Mouse (Mus musculus) MEL (cell line): ENCODE measurements around the gene Ppp1r1b. TPM values are rescaled to one million over a fixed set of nuclear protein-coding genes. Genes with fewer than 3 reads are reported as not detected.
A peak's percentile ranks its signal among the peaks of the same experiment; 100 is the strongest.

ENCODE experiments used
- DNase-seq: peaks from one replicate; pipeline ENCODE4 v3.0.0; 2011; ENCODE audit warnings: low read depth, low spot score
- H3K27ac ChIP-seq: 2 replicates; pipeline ENCODE4 v1.5.1; 2012; ENCODE audit warnings: low read depth, mild to moderate bottlenecking, control low read depth, low read length, moderate library complexity; ENCODE audit not compliant: control insufficient read depth
- H3K27me3 ChIP-seq, 2 experiments: fragments of 150-350 bp in 1 of 2; sonication (generic) in 1 of 2; 2 replicates each; pipeline ENCODE4 v1.6.1; 2012; ENCODE audit warnings: low read length in 2 of 2, mild to moderate bottlenecking in 2 of 2, improper control_type of control experiment in 1 of 2, moderate library complexity in 1 of 2; ENCODE audit not compliant: insufficient read depth in 2 of 2, control insufficient read depth in 1 of 2
- H3K36me3 ChIP-seq, 2 experiments: 2 replicates each; pipeline ENCODE4 v1.6.1; 2012 to 2014; ENCODE audit warnings: low read length in 2 of 2, improper control_type of control experiment in 1 of 2, inconsistent platforms in 1 of 2, mild to moderate bottlenecking in 1 of 2; ENCODE audit not compliant: insufficient read depth in 2 of 2, control insufficient read depth in 1 of 2
- H3K4me1 ChIP-seq, 2 experiments: fragments of 150-350 bp in 1 of 2; sonication (generic) in 1 of 2; 2 replicates each; pipeline ENCODE4 v1.6.1; 2012; ENCODE audit warnings: low read length in 2 of 2, improper control_type of control experiment in 1 of 2, mild to moderate bottlenecking in 1 of 2; ENCODE audit not compliant: insufficient read depth in 2 of 2, control insufficient read depth in 1 of 2
- H3K4me3 ChIP-seq, 2 experiments: fragments of 150-350 bp in 1 of 2; sonication (generic) in 1 of 2; 2 replicates each; pipeline ENCODE4 v1.5.1; 2012; ENCODE audit warnings: low read depth in 2 of 2, low read length in 2 of 2, mild to moderate bottlenecking in 2 of 2, moderate library complexity in 2 of 2, control low read depth in 1 of 2, improper control_type of control experiment in 1 of 2; ENCODE audit not compliant: control insufficient read depth in 1 of 2, insufficient read depth in 1 of 2
- H3K79me2 ChIP-seq: 2 replicates; pipeline ENCODE4 v1.6.1; 2012; ENCODE audit warnings: mild to moderate bottlenecking, low read length, moderate library complexity; ENCODE audit not compliant: control insufficient read depth, poor library complexity, insufficient read depth
- H3K9ac ChIP-seq: 2 replicates; pipeline ENCODE4 v1.6.1; 2012; ENCODE audit warnings: low read depth, mild to moderate bottlenecking, control low read depth, low read length, moderate library complexity; ENCODE audit not compliant: control insufficient read depth, poor library complexity, severe bottlenecking
- H3K9me3 ChIP-seq: fragments of 150-350 bp; sonication (generic); replicated peaks from 2 replicates; pipeline ENCODE4 v1.6.1; 2012; ENCODE audit warnings: mild to moderate bottlenecking, low read length, improper control_type of control experiment, moderate library complexity; ENCODE audit not compliant: insufficient read depth
- BHLHE40 ChIP-seq: IDR thresholded peaks from 2 replicates; pipeline ENCODE4 v1.6.1; 2012; ENCODE audit warnings: low read depth, mild to moderate bottlenecking, inconsistent platforms, low read length, improper control_type of control experiment, borderline replicate concordance
- CHD2 ChIP-seq: IDR thresholded peaks from 2 replicates; pipeline ENCODE4 v1.6.1; 2011; ENCODE audit warnings: low read length, improper control_type of control experiment
- CTCF ChIP-seq, 3 experiments: IDR thresholded peaks in 2 of 3; conservative IDR thresholded peaks in 1 of 3; 2 replicates each; pipeline ENCODE4 v1.5.1; 2011 to 2012; ENCODE audit warnings: low read length in 3 of 3, low read depth in 2 of 3, mild to moderate bottlenecking in 2 of 3, improper control_type of control experiment in 1 of 3, inconsistent platforms in 1 of 3, mixed read lengths in 1 of 3, moderate library complexity in 1 of 3; ENCODE audit not compliant: control insufficient read depth in 1 of 3, insufficient read depth in 1 of 3, poor library complexity in 1 of 3, severe bottlenecking in 1 of 3
- EP300 ChIP-seq, 2 experiments: IDR thresholded peaks; 2 replicates each; pipeline ENCODE4 v1.6.1; 2011; ENCODE audit warnings: improper control_type of control experiment in 2 of 2, low read length in 2 of 2, low read depth in 1 of 2, mild to moderate bottlenecking in 1 of 2
- HCFC1 ChIP-seq: IDR thresholded peaks from 2 replicates; pipeline ENCODE4 v1.6.1; 2012; ENCODE audit warnings: low read depth, mild to moderate bottlenecking, inconsistent platforms, low read length, improper control_type of control experiment, moderate library complexity
- JUND ChIP-seq: IDR thresholded peaks from 2 replicates; pipeline ENCODE4 v1.6.1; 2011; ENCODE audit warnings: low read depth, mild to moderate bottlenecking, improper control_type of control experiment, low read length
- KAT2A ChIP-seq: conservative IDR thresholded peaks from 2 replicates; pipeline ENCODE4 v1.6.1; 2012; ENCODE audit warnings: low read depth, low read length, improper control_type of control experiment, inconsistent platforms
- MAX ChIP-seq: IDR thresholded peaks from 2 replicates; pipeline ENCODE4 v1.6.1; 2011; ENCODE audit warnings: low read length, improper control_type of control experiment
- MAZ ChIP-seq: IDR thresholded peaks from 2 replicates; pipeline ENCODE4 v1.6.1; 2012; ENCODE audit warnings: low read depth, mild to moderate bottlenecking, inconsistent platforms, low read length, improper control_type of control experiment
- MXI1 ChIP-seq: IDR thresholded peaks from 2 replicates; pipeline ENCODE4 v1.6.1; 2011; ENCODE audit warnings: mild to moderate bottlenecking, low read depth, low read length, improper control_type of control experiment
- MYC ChIP-seq: IDR thresholded peaks from 2 replicates; pipeline ENCODE4 v1.6.1; 2011; ENCODE audit warnings: low read depth, mild to moderate bottlenecking, low read length, improper control_type of control experiment, moderate library complexity
- NRF1 ChIP-seq: IDR thresholded peaks from 2 replicates; pipeline ENCODE4 v1.6.1; 2014; ENCODE audit warnings: low read depth, mild to moderate bottlenecking, inconsistent platforms, low read length, improper control_type of control experiment, moderate library complexity; ENCODE audit not compliant: poor library complexity, insufficient read depth, severe bottlenecking
- RAD21 ChIP-seq: IDR thresholded peaks from 2 replicates; pipeline ENCODE4 v1.6.1; 2011; ENCODE audit warnings: mild to moderate bottlenecking, low read depth, low read length, improper control_type of control experiment
- SIN3A ChIP-seq: IDR thresholded peaks from 2 replicates; pipeline ENCODE4 v1.6.1; 2012; ENCODE audit warnings: low read length, improper control_type of control experiment, inconsistent platforms
- SMC3 ChIP-seq: IDR thresholded peaks from 2 replicates; pipeline ENCODE4 v1.6.1; 2011; ENCODE audit warnings: low read depth, low read length, improper control_type of control experiment
- TBP ChIP-seq: IDR thresholded peaks from 2 replicates; pipeline ENCODE4 v1.8.0; 2011; ENCODE audit warnings: low read depth, low read length, improper control_type of control experiment
- TCF12 ChIP-seq: IDR thresholded peaks from 2 replicates; pipeline ENCODE4 v1.6.1; 2014; ENCODE audit warnings: low read depth, mild to moderate bottlenecking, inconsistent platforms, low read length, improper control_type of control experiment, moderate library complexity
- UBTF ChIP-seq: IDR thresholded peaks from 2 replicates; pipeline ENCODE4 v1.6.1; 2012; ENCODE audit warnings: low read depth, mild to moderate bottlenecking, inconsistent platforms, low read length, improper control_type of control experiment, moderate library complexity, borderline replicate concordance; ENCODE audit not compliant: insufficient read depth
- USF2 ChIP-seq, 2 experiments: IDR thresholded peaks; 2 replicates each; pipeline ENCODE4 v1.6.1; 2011 to 2012; ENCODE audit warnings: improper control_type of control experiment in 2 of 2, low read length in 2 of 2, borderline replicate concordance in 1 of 2, inconsistent platforms in 1 of 2, low read depth in 1 of 2, mild to moderate bottlenecking in 1 of 2; ENCODE audit not compliant: insufficient read depth in 1 of 2
- ZC3H11A ChIP-seq: IDR thresholded peaks from 2 replicates; pipeline ENCODE4 v1.6.1; 2012; ENCODE audit warnings: low read depth, mild to moderate bottlenecking, inconsistent platforms, low read length, improper control_type of control experiment
- ZNF384 ChIP-seq: IDR thresholded peaks from 2 replicates; pipeline ENCODE4 v1.6.1; 2012; ENCODE audit warnings: low read depth, mild to moderate bottlenecking, inconsistent platforms, low read length, improper control_type of control experiment
- polyA plus RNA-seq, 2 experiments: library from polyadenylated mRNA; stranded (reverse) in 1 of 2; unstranded in 1 of 2; fragments of >175 nt in 1 of 2; fragments of >200 nt in 1 of 2; gene quantifications; 2 replicates each; pipeline versions ENCODE4 v1.2.1 to v1.2.4; 2012; ENCODE audit warnings: low replicate concordance in 2 of 2, low read depth in 1 of 2; ENCODE audit not compliant: insufficient read length in 2 of 2, insufficient read depth in 1 of 2, missing spikeins in 1 of 2
- total RNA-seq: library from RNA; depleted of rRNA; stranded (reverse); fragments of 300-350 nt; gene quantifications from 2 replicates; pipeline ENCODE4 v1.2.3, GENCODE M21; 2012

Ppp1r1b gene
- total and polyA plus RNA-seq, 3 experiments: 35.2 to 114 TPM; not detected in 1

DNA sequence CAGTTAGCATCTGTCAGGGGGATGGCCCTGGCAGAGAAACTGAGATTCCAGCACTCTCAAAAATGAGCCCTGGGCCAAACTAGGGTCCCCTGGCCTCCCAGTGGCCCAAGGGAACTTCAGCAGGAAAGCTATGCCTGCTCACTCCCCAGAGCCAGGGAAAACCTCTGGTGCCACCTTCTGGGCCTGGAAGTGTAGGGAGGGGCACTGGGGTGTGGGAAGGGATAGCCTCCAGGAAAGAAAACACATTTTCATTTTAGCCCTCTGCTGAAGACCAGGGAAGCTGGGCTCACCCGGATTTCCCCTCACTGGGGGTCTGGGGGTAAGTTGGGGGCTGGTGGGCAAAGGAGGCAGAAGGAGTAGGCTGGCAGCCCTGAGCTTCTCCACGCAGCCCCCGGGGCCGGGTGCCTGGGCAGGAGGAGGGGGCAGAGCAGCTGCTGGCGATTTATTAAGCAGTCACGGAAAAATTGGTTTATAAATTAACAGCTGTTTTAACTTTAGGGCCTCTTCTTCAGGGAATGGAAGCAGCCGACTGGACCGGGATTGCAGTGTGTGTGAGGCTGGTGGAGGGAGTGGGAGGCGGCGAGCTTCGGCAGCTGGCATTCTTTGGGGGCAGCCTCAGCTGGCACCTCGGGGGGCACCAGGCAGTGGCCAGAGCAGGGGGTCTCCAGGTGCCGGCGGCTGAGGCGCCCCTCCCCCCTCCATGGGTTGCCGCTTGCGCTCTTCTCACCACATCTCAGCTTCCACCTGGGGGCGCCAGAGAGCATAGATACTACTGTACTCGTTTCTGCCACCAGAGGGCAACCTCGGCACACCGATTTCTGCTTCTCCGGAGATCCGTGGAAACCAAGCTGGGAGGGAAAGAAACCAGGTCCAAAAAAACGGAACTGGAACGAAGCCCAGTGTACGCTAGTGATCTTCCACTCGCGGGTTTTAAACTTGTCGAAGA, 5.9 kb upstream of the Ppp1r1b start (continued):
- TF ChIP-seq BHLHE40 (peak; percentile 71), NRF1 (no peak), SMC3 (peak; percentile 98), RAD21 (peak; percentile 97), MYC (no peak)
- TF ChIP-seq, all 39 proteins: peak for 20

DNA sequence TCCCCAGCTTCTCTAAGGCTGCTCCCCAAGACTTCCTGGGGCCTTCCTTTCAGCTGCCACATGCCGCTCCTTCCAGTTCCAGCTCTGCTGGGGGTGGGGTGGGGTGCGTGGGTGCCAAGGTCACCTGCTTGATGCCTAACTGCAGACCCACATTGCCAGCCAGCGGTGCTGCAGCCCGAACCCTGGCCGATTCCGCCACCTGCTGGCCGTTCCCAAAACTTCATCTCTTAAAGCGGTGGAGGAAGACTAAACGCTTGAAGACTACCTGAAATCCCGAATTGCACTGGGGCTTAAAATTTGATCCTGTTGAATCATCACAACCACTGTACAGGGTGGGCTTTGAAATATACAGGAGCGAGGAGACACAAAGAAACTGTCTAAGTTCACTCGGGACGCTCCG, 3.0 kb upstream of the Ppp1r1b start:
- Histone ChIP-seq H3K27me3 (no peaks in the 10 kb centered on the region), H3K9ac (peak overlapping the region; percentile 45; the same call in 1 of the 2 replicates), H3K4me3 (peak overlapping the region; percentile 54 to 66), H3K79me2 (peaks cover 5% of the 10 kb centered on the region), H3K9me3 (no peaks in the 10 kb centered on the region), H3K27ac (no peak overlapping the region), H3K4me1 (peaks cover 4 to 27% of the 10 kb centered on the region in 2 experiments; a peak in 3 of 4 replicates)
- DNase-seq: peak; percentile 90
- TF ChIP-seq UBTF (no peak), SMC3 (peak; percentile 73), TCF12 (no peak), BHLHE40 (peak; percentile 28; the same call in 1 of the 2 replicates), CTCF (IDR thresholded peaks at IDR 0.05 in 2 of 3, conservative IDR thresholded peaks at IDR 0.05 in 1 of 3; ENCODE audit: control insufficient read depth in 1 of 3, insufficient read depth in 1 of 3, low read depth in 2 of 3, low read length in 3 of 3, poor library complexity in 1 of 3, severe bottlenecking in 1 of 3) (peak; percentile 72 to 96 (median 94)), KAT2A (no peak), MAX (no peak), EP300 (IDR thresholded peaks at IDR 0.05; ENCODE audit: low read depth in 1 of 2, low read length in 2 of 2) (peak in 1 of 2 experiments; percentile 7; a peak in 1 of 4 replicates), MXI1 (peak; percentile 53; the same call in 1 of the 2 replicates), MYC (0 out of 2 replicates have a peak, but pooled peaks have one; percentile 43), RAD21 (peak; percentile 64), JUND (no peak), ZNF384 (0 out of 2 replicates have a peak, but pooled peaks have one; percentile 10), SIN3A (peak; percentile 67; the same call in 1 of the 2 replicates), USF2 (IDR thresholded peaks at IDR 0.05; ENCODE audit: borderline replicate concordance in 1 of 2, insufficient read depth in 1 of 2, low read depth in 1 of 2, low read length in 2 of 2) (no peak), HCFC1 (peak; percentile 46; the same call in 1 of the 2 replicates), TBP (no peak), ZC3H11A (peak; percentile 33; the same call in 1 of the 2 replicates), MAZ (peak; percentile 82; the same call in 1 of the 2 replicates), CHD2 (no peak)
- TF ChIP-seq, all 39 proteins: peak for 12
- peaks cover 0 to 11% of the 10 kb centered on the region in 2 experiments; a peak in 2 of 4 replicates for H3K36me3 ChIP-seq
